Mouse (Mus musculus) urinary bladder, postnatal 25 days (tissue): ENCODE measurements around the gene Ank3.

Experiments
- DNase-seq: peaks from one replicate; pipeline ENCODE4 v3.0.0; 2022; ENCODE audit warnings: low spot score

Ank3 gene

DNA sequence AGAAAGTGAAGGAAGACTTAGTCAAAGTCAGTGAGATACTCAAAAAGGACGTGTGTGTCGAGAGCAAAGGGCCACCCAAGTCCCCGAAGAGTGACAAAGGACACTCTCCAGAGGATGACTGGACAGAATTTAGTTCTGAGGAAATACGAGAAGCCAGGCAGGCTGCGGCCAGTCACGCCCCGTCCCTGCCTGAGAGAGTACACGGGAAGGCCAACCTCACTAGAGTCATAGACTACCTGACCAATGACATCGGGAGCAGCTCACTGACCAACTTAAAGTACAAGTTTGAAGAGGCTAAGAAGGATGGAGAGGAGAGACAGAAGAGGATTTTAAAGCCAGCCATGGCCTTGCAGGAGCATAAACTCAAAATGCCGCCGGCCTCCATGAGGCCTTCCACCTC lies 588.9 kb downstream of the Ank3 start:
- no peak for DNase-seq

DNA sequence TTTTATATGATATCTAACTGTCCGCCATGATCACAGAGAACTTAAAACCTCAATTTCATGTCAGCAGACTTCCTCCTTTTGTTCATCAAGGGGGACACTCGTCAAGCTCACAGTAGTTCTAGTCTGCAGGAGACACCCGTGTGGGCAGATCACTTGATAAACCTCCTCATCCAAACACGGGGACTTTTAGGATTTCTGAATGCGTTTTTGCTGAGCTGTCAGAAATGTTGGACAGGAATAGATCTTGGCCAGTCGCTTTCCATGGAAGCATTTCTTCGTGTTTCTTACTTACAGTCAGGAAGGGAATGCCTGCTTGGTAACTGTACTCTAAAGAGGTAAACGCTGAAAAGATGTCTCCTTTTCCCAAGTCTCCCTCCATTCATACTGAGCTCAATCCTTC lies 598.5 kb downstream of the Ank3 start:
- no peak for DNase-seq

DNA sequence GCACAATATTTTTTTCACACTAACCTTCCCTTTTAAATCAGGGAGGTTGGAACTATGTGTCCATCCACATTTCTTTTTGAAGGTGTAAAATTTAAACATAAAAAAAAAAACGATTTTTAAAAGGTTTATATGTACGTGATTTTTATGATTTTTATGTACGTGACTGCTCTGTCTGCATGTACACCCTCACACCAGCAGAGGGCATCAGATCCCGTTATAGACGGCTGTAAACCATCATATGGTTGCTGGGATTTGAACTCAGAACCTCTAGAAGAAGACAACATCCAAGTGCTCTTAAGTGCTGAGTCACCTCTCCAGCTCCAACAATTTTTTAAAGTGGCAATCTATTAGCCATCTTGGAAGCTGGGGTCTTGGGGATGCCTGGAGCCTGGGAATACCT lies 605.5 kb downstream of the Ank3 start:
- DNase-seq, result no peak

DNA sequence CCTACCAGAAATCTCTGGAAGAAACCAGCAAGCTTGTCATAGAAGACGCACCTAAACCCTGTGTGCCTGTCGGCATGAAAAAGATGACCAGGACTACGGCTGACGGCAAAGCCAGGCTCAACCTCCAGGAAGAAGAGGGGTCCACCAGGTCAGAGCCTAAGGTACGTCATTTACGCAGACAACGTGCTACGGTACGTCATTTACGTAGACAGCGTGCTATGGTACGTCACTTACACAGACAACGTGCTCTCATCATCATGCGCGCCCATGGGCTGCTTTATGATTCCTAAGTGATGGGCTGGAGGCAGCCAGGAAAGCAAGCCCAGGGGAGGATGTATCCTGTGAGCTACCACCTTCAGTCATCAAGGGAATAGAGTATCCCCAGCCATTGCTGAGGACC lies 606.3 kb downstream of the Ank3 start:
- no peak for DNase-seq

DNA sequence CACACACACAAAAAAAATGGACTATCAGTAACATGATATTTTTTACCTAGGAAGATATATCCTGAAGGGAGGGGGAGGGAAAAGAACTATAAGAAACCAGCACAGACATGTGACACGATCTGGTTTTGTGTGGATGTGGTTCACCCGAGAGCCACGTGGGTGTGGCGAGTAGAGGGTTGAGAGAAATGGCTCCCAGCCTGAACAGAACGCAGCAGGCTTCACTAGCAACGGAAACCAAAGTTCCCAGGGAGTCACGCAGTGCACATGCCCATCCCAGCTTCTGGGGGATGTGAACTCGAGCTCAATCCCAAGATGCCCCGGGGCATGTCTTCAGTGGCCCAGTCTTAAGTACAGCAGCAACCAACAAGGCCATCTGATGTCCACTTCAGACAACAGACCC lies 607.8 kb downstream of the Ank3 start:
- no peak for DNase-seq

DNA sequence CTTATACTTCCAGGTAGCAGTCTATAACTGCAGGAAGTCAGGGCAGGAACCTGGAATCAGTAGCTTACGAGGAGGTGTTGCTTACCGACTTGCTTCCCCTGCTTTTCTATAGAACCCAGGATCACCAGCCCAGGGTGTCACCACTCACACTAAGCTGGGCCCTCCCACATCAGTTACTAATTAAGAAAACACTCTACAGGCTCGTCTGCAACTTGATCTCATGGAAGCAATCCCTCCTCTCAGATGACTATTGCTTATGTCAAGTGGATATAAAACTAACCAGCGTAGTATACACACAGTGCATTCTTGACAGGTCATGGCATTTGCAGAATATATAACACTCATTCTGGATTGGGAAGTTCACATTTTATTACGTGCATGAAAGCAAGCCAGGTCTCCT lies 613.2 kb downstream of the Ank3 start:
- DNase-seq, result no peak

DNA sequence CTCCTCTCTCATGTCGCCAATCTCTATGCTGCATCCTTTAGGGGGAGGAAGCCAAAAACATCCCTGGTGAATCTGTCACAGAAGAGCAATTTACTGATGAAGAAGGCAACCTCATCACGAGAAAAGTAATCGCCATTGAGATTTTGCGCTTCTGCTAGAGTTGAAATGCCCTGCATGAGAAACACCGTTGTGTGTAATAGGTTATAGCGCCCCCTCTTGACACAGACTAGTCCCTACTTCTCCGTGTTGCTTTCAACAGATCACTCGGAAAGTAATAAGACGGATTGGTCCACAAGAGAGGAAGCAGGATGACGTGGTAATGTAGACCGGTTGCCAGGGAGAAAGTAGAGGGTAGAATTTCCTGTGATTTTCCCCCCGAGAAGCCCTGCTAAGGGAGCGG lies 615.4 kb downstream of the Ank3 start:
- DNase-seq, result no peak

DNA sequence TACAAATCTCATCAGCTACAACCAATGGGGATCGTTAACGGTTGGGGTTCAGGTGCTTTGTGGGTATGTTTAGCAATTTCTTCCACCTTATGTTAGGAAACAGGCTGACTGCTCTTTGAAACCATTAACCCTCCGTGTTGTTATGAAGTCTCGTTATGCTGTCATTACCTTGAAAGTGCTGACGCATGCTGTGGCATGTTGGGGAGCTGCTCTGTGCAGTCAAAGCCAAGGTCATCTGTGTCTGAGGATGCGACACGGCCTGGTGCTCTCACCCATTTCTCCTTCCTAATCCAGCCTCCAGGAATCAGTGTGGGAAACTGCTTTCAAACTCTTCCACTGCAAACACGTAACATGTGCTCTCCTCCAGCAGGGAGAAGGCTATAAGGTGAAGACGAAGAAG lies 616.6 kb downstream of the Ank3 start:
- no peak for DNase-seq

DNA sequence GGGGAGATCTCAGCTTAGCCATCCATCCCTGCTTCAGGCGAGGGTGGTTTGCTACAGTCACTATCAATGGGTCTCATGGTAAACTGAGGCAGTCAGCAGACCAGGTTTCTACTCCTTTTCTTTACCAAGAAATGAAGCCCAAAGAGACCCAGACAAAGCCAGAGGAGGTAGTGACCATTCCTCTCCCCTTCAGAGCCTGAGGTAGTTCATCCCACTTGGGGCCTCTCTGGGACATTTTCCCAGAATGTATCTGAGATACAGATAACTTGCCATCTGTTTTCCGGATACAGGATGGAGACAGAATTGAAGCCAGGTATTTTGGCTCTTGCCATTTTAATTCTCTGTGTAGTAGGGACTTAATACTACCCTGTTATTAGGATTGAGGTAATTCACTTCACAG lies 620.1 kb downstream of the Ank3 start:
- no peak for DNase-seq

DNA sequence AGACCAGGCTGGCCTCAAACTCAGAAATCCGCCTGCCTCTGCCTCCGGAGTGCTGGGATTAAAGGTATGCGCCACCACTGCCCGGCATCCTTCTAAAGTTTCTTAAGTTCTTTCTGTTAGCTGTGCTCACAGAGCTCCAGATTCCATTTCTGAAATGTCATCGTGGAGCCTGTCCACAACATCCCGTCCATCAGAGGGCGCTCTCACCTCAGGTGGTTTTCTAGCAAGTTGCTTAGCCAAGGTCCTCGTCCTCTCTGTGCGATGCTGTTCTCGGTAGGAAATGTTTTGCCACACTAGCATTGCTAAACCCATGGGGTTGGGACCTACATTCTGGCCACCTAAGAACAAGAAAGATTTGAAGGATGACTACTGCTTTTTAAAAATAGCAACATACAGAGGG lies 623.1 kb downstream of the Ank3 start:
- peak; percentile 74 for DNase-seq

DNA sequence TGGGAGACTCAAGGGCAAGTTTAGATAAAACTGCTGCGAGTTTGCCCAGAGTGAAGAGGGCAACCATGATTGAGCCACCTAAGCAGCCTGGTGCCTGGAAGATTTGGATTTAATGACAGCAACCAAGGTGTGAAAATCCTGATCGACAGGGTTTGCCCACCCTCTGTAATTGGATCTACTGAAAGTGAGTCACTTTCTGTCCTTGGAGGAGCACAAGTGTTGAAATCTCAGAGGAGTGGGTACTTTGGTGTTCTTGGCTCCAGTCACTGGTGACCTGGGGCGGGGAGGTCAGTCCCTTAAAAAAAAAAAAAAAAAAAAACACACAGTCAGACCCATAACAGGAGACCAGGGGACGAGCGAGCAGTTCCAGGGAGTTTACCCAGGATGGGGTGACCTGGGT lies 624.0 kb downstream of the Ank3 start:
- DNase-seq, result no peak

DNA sequence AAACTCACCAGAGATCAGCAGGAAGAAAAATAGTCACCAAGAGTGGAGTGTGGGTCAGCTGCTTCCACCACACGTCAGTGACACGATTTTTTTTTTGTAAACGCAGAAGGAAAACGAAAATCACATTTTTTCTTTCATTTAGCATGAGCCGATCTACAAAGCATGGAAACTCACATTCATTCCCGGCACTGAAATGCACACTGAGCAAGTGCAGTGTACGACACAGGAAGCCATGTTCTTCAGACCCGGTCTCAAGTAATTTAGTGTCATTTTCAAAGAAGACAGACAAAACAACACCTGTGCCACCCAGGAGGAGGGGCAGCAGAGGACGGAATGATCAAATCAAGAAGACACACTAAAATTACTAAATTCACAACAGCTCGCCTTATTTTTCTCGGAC lies 625.3 kb downstream of the Ank3 start:
- no peak for DNase-seq

DNA sequence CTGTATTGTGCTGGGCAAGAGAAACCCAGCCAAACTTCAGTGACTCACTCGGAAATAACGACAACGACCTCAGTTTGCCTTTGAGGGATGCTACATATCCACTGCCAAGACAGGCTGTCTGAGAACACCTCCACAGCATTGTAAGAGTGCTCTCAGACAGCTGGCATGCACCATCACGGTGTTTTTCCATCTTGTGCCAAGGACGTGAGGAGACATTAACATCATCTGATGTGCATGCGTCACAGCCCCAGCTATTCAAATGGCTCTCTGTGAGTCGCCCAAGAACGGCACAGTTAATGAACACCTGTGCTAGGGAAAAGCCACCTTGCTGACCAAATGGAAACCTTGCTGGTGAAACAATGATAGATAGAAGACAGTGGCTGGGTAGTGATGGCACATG lies 633.4 kb downstream of the Ank3 start:
- DNase-seq, result no peak

DNA sequence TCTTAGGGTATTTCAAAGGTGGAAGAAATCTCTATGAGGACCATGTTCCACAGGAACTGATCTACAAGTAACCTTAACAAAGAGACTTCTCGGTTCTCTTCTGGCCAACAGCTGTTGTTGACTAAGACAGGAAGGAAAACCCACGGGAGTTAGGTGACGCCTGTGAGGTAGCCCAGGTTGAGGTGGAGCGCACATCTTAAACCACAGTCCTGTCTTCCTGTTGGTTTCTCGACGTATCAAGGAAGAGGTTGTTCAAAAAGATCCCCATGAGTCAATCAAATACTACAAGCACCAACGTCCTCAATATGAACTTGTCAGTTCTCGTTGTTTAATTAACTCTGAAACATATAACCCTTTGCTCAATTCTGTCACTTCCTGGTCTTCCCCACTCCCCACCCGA lies 634.4 kb downstream of the Ank3 start:
- DNase-seq, result no peak

DNA sequence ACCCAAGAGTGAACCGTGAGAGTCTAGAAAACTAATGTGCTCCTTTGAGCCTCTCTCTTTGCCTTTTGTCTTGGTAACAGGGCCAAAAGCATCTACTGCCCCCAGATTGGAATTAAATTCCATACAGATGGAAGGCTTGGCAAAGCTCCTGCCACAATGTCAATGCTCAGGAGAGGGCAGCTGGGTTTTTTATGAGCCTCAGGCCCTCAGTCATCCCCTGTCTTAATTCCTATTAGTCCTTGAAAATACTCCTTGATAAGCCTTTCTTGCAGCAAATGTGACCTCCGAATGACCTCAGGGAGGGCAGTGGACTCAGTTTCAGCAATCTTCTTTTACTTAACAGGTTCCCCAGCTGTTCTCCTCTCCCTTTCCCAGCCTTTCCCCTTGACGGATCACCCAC lies 635.3 kb downstream of the Ank3 start:
- DNase-seq, result no peak

DNA sequence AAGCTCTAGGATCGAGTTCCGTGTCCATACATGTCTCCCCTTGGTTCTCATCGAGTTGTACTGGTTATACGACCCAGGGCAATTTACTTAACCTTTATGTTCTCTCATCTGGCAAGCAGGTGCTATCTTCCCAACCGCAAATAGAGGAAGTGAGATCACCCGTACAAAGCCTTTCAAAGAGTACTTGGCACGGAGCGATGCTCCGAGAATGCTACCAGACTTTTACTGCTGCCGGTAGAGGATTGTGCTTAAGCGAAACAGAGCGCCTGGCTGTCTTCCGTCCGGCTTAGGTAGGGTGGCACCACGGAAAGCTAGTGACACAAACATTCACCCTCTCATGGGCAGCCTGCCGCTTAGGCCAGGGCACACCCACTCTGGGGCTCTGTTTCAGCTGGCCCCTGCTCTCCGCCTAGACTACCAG lies 641.3 kb downstream of the Ank3 start:
- DNase-seq, result peak; percentile 17

DNA sequence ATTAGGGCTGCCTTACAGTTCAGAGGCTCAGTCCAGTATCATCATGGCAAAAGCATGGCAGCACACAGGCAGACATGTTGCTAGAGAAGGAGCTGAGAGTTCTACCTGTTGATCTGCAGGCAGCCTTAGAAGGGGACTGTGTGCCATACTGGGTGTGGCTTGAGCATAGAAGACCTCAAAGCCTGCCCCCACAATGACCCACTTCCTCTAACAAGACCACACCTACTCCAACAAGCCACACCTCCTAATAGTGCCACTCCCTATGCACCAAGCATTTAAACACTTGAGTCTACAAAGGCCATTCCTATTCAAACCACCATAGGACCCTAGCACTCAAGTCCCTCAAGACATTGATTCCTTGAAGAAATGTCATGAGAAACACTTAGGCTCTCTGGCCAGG lies 643.0 kb downstream of the Ank3 start:
- no peak for DNase-seq

DNA sequence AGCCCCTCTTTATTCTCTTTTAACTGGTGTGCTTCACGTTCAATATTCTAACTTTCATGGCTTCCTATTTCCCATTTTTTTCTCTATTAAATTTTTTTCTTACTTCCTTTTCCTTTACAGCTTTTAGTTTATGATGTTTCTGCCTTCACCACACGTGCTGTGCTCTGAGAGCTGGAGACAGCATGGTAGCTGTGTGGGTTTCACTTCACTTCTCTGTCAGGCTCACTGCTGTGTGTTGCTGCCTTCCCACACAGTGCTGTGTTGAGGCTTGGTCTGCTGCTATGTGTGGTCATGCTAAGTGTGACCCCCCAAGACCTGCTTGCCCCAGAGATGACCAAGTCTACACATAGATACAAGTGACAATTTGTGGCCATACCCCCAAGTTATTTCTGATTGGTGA lies 647.1 kb downstream of the Ank3 start:
- no peak for DNase-seq

DNA sequence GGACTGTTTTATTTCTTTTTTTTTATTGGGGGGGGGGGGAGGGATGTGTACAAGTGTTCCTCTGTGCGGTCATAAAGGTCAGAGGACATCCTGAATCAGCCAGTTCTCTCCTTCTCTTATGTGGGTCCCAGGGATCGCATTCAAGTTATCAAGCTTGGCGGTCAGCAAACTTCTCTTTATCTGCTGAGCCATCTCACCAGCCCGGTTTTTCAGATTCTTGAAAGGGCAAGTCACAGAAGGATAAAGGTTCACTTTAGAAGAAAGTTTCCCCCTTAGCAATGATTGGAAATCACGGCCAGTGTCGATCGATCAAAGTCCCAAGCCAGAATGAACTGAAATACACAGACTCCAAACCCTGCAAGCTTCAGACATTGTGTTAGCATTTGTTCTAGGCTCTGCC lies 651.2 kb downstream of the Ank3 start:
- DNase-seq, result no peak

DNA sequence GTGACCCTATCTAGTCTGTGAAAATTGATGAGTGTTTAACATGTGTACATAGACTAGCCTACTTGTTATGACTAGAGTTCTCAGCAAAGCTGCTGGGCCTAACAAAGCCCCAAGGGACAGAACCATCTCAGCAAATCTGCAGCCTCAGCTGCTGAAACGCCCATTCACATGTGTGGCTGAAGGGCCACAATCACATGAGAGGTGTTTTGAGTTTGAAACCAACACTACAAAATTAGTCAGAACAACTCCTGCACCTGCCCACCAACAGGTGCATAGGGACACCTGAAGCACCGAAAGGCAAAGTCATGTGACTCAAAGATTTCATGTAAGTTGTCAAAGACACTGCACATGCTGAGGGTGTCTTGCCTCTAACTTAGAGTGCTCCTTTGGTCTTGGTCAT lies 656.7 kb downstream of the Ank3 start:
- DNase-seq, result no peak

DNA sequence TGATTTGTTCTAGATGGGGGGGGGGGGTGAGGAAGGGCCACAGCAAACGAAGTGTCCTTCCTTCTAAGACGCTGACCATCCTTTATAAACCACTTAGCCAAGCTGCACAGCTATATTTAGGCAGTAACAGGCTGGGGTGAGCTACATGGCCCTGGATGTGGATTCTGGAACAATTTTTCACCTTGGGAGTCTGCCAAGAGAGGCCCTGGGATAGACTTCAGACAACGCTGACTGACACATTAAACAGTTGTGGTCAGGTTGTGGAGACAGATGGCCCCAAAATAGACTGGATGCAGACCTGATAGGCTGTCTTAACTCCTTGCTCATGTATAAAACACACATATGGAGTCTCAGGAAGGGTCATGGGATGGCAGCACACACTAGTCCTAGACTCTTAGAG lies 658.5 kb downstream of the Ank3 start:
- DNase-seq, result no peak

DNA sequence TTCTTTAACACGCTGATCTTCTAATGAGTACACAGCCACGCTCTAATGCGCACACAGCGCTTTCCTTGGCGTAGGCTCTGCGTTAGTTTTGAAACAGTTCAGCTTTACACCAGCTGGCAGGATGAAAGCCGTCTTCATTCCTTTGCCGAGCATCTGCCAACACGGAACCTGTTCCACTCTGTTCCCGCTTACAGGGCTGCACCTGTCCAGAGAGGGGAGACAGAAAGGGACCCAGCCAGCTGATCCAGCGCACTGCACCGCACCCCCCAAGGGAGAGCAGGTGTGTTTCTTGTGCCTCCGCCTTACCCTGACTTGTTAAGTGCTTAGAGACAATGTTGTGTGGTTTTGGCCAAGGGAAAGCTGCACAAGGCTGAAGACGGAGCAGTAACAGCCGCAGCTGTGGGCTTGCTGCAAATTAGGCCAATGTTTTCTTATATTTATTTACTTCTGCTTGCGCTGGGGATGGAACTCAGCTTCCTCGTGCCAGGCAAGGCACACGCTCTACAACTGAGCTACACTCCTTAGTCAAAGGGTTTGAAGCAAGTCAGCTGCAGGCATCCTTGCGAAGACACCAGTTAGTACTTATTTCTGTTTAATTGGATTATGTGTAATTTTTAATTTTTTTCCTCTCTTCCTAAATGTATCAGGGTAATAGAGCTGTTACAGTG lies 661.6 kb downstream of the Ank3 start:
- no peak for DNase-seq

DNA sequence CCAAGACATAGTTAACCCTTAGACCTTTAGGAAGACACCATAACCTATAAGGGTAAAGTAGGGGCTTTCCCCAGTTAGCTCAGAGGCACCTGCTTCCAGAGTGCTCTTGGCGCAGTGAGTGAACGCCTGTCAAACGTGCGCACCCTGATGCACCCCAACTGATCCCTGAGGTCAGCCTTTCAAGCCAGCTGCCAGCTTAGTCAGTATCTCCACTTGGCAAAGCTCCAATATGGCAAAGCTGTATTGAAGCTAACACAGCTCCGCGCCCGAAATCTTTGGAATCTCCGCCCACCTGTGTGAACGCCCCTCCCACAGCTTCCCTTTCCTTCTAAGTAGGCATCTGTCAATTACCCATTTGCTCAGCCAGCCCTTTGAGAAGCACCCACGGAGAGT lies 662.1 kb downstream of the Ank3 start:
- no peak for DNase-seq

DNA sequence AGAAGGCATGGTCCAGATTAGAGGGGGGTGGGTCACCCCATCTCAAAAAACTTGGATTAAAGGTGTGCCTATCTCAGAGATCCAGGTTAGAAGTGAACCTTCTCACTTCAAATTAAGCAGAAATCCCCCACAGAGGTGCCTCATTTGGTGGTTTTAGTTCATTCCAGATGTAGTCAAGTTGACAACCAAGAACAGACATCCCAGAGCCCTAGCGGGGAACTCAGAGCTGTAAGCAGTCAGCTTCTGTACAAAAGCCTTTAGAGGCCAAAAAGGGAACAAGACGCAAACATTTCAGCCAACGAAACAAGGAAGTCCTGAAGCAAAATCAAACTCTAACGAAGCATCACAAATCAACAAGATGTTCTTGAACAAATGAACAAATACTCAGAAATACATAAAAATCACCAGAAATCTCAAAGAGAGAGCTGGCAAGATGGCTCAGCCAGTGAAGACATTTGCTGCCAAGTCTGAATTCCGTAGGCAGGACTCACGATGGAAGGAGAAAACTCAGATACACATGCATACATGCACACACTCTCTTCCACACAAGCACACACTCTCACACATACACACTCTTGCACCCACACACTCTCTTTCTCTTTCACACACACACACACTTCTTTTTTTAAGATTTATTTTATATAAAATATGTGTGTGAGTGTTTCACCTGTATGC lies 665.4 kb downstream of the Ank3 start:
- no peak for DNase-seq
